Mouse (Mus musculus) bone marrow macrophage, adult 2 months (primary cell): ENCODE measurements around the gene Bri3.

Source experiments
- CTCF ChIP-seq: IDR thresholded peaks from 2 replicates; pipeline ENCODE4 v1.5.1; 2012; ENCODE audit warnings: low read depth, mild to moderate bottlenecking, low read length, moderate library complexity
- POLR2A ChIP-seq: IDR thresholded peaks from 2 replicates; pipeline ENCODE4 v1.6.1; 2012; ENCODE audit warnings: mild to moderate bottlenecking, low read depth, low read length, borderline replicate concordance

DNA sequence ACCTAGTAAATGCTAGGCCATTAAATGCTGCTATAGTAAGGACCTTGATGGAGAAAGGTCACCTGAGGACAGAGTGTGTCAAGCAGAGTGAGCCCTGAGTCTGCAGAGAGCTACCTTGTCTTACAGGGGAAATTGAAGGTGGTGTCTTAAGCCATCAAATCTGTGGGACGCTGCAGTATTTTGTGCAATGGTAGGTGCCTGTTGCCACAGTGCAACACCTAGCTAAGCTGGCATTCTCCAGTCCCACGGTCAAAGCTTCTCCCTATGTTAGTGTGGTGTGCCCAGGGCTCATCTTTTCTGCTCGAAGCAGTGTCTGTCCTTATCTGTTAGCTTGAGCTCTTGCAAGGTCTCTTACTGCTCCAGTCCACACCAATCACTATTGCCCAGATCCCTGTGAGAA is 78.5 kb downstream of the Bri3 start:
- no peak for TF ChIP-seq POLR2A
- no peak for TF ChIP-seq CTCF
